Mouse (Mus musculus) testis, postnatal 10 days (tissue): ENCODE data around the gene Cyp2d10.
"Not testable (repeated sequence)": the region's sequence is repeated elsewhere in the genome, so short reads cannot be mapped to it uniquely, and the experiment has no call there.

ENCODE experiments used
- DNase-seq: peaks from one replicate; pipeline ENCODE4 v3.0.0; 2021; ENCODE audit warnings: low spot score

The Cyp2d10 gene

GRCm38 (mm10) chr15:82401516-82401915, 5.5 kb downstream of the Cyp2d10 start:
- DNase-seq, result no peak

GRCm38 (mm10) chr15:82395955-82396354, 11.0 kb downstream of the Cyp2d10 start:
- peak; percentile 7 for DNase-seq

GRCm38 (mm10) chr15:82393922-82394321, 13.1 kb downstream of the Cyp2d10 start, which contains the start of gene Cyp2d11:
TSS of gene Cyp2d11 (minus strand) at chr15:82394022.
- DNase-seq, result not testable (repeated sequence)

- DNase-seq, result peak; percentile 7
Measured at GRCm38 (mm10) chr15:82389916-82390315, 17.1 kb downstream of the Cyp2d10 start.

GRCm38 (mm10) chr15:82385729-82386128, 21.3 kb downstream of the Cyp2d10 start:
- DNase-seq, result no peak

- DNase-seq, result no peak
Measured at GRCm38 (mm10) chr15:82382441-82382840, 24.6 kb downstream of the Cyp2d10 start.

GRCm38 (mm10) chr15:82380714-82381062, 26.3 kb downstream of the Cyp2d10 start:
- no peak for DNase-seq

- DNase-seq, result peak; percentile 77
Measured at GRCm38 (mm10) chr15:82379871-82380713, 26.9 kb downstream of the Cyp2d10 start, which contains the start of gene Cyp2d22. TSS of gene Cyp2d22 (minus strand) at chr15:82380260.

- peak; percentile 50 for DNase-seq
Measured at GRCm38 (mm10) chr15:82379511-82379870, 27.5 kb downstream of the Cyp2d10 start.

- no peak for DNase-seq
Measured at GRCm38 (mm10) chr15:82378261-82379180, 28.5 kb downstream of the Cyp2d10 start.

GRCm38 (mm10) chr15:82377701-82378100, 29.3 kb downstream of the Cyp2d10 start:
- DNase-seq, result no peak

GRCm38 (mm10) chr15:82376393-82377138, 30.4 kb downstream of the Cyp2d10 start:
- DNase-seq, result peak; percentile 52

- DNase-seq, result no peak
Measured at GRCm38 (mm10) chr15:82375855-82376254, 31.1 kb downstream of the Cyp2d10 start.

GRCm38 (mm10) chr15:82374437-82374836, 32.6 kb downstream of the Cyp2d10 start:
- no peak for DNase-seq

GRCm38 (mm10) chr15:82372991-82373390, 34.0 kb downstream of the Cyp2d10 start:
- no peak for DNase-seq

- DNase-seq, result no peak
Measured at GRCm38 (mm10) chr15:82372446-82372845, 34.5 kb downstream of the Cyp2d10 start.

- no peak for DNase-seq
Measured at GRCm38 (mm10) chr15:82368851-82369250, 38.1 kb downstream of the Cyp2d10 start.

- no peak for DNase-seq
Measured at GRCm38 (mm10) chr15:82368146-82368545, 38.8 kb downstream of the Cyp2d10 start.

GRCm38 (mm10) chr15:82364561-82364960, 42.4 kb downstream of the Cyp2d10 start:
- peak; percentile 13 for DNase-seq

- DNase-seq, result not testable (repeated sequence)
Measured at GRCm38 (mm10) chr15:82363801-82364200, 43.2 kb downstream of the Cyp2d10 start.

- DNase-seq, result peak; percentile 37
Measured at GRCm38 (mm10) chr15:82362234-82362633, 44.8 kb downstream of the Cyp2d10 start.

GRCm38 (mm10) chr15:82361459-82362018, 45.5 kb downstream of the Cyp2d10 start:
- peak; percentile 44 for DNase-seq
